Mouse (Mus musculus): ENCODE measurements at regions not wholly inside any gene's neighbourhood (a gene's known extent, or its start where the extent isn't known, plus 50 kb on each side); places are given as distances from the start of the nearest gene placed in this dataset.

GRCm38 (mm10) chr16:29881497-29881896 lies 182.7 kb upstream of the Hes1 start:
- TF ChIP-seq CTCF (IDR thresholded peaks at IDR 0.05; ENCODE audit: low read depth, low read length) (no peak), POLR2A (IDR thresholded peaks at IDR 0.05; ENCODE audit: extremely low read depth, insufficient read depth, low read length) (no peak)
